Comparison of ENCODE assay signal across 11 mouse cellular contexts in the genomic region with DNA sequence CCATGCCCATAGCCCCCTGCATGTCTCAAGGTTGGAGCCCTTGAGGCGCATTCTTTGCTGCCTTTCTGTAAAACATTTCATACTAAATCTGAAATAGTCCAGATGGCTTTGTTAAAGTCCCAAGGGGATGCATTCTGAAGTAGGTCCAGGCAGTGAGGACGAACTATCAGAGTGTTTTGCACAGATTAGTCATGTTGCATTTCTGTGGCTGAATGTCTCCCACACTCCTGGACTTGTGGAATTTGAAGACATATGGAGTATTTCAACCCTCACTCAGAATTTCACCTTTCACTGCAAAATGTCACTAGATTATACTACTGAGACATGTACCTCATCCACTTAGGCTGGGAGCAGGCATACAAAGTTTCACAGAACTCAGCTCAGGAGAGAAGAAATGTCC.
DNase-seq lines count a peak whose midpoint lies in the region; ATAC-seq lines count a peak whose summit lies in the region.
"Had no signal": no experiment of that assay in that cellular context is flagged by ENCODE, and none has a peak within 500 bp of the region (broad histone marks: within the 10 kb centered on the region; RNA-seq: fewer than 3 reads in every experiment).

No protein-coding gene starts in this region.

- WGBS in lung, embryonic 16.5 days = 47% methylated on average over 2 of the region's 2 CpGs
- WGBS in heart, embryonic 16.5 days = 33% methylated on average over 2 of the region's 2 CpGs
- WGBS in stomach, embryonic 15.5 days = 36% methylated on average over 2 of the region's 2 CpGs

- ATAC-seq in lung, embryonic 16.5 days (ENCODE audit: low read depth) = peak; percentile 74
- peak; percentile 72; the same call in 1 of the 2 replicates for ATAC-seq in heart, embryonic 16.5 days (replicated peaks; ENCODE audit: extremely low read depth, insufficient read depth, low FRiP score)
- ATAC-seq in stomach, embryonic 15.5 days (ENCODE audit: insufficient read depth, low FRiP score, low read depth) = no peak
- ATAC-seq: midbrain, embryonic 13.5 days had no signal

- no peak overlapping the region for H3K4me3 ChIP-seq in lung, embryonic 16.5 days (ENCODE audit: low read length)
- no peak overlapping the region for H3K4me3 ChIP-seq in heart, embryonic 16.5 days (ENCODE audit: low read length)
- no peak overlapping the region for H3K4me3 ChIP-seq in stomach, embryonic 15.5 days (replicated peaks)
- H3K4me3 ChIP-seq: layer of hippocampus, adult 2 months; liver, embryonic 13.5 days; midbrain, embryonic 13.5 days had no signal

- H3K9me3 ChIP-seq in lung, embryonic 16.5 days (ENCODE audit: control insufficient read depth, low read length) = no peaks in the 10 kb centered on the region
- H3K9me3 ChIP-seq in heart, embryonic 16.5 days (replicated peaks; ENCODE audit: control insufficient read depth, low read length) = no peaks in the 10 kb centered on the region
- H3K9me3 ChIP-seq in stomach, embryonic 15.5 days = no peaks in the 10 kb centered on the region
- H3K9me3 ChIP-seq: liver, embryonic 13.5 days; midbrain, embryonic 13.5 days had no signal

- no peaks in the 10 kb centered on the region for H3K27me3 ChIP-seq in lung, embryonic 16.5 days (ENCODE audit: control insufficient read depth, insufficient read depth, low read depth, low read length)
- H3K27me3 ChIP-seq in heart, embryonic 16.5 days (ENCODE audit: control insufficient read depth, insufficient read depth, low read length) = no peaks in the 10 kb centered on the region
- no peaks in the 10 kb centered on the region for H3K27me3 ChIP-seq in stomach, embryonic 15.5 days (replicated peaks)
- H3K27me3 ChIP-seq: liver, embryonic 13.5 days; midbrain, embryonic 13.5 days had no signal

- DNase-seq in cerebellum, adult 9-10 months = peak; percentile 22
- DNase-seq in cerebellum, adult 18-20 months = no peak
- DNase-seq in lung, adult 18-20 months = no peak
- no peak for DNase-seq in layer of hippocampus, adult 8-10 months (ENCODE audit: low spot score in 2 of 2)
- no peak for DNase-seq in adrenal gland, postnatal 25 days
- DNase-seq: liver, embryonic 13.5 days had no signal

- H3K4me1 ChIP-seq in lung, embryonic 16.5 days (replicated peaks; ENCODE audit: control insufficient read depth, insufficient read depth, low read length) = peaks cover 6% of the 10 kb centered on the region; the same call in 1 of the 2 replicates
- H3K4me1 ChIP-seq in heart, embryonic 16.5 days (ENCODE audit: control insufficient read depth, insufficient read depth, low read length) = peaks cover 5% of the 10 kb centered on the region
- no peaks in the 10 kb centered on the region for H3K4me1 ChIP-seq in stomach, embryonic 15.5 days
- H3K4me1 ChIP-seq: liver, embryonic 13.5 days; midbrain, embryonic 13.5 days had no signal

- no peak overlapping the region for H3K9ac ChIP-seq in lung, embryonic 16.5 days (ENCODE audit: low read length)
- no peak overlapping the region for H3K9ac ChIP-seq in heart, embryonic 16.5 days (ENCODE audit: low read length)
- no peak overlapping the region for H3K9ac ChIP-seq in stomach, embryonic 15.5 days
- H3K9ac ChIP-seq: liver, embryonic 13.5 days; midbrain, embryonic 13.5 days had no signal

- H3K27ac ChIP-seq in lung, embryonic 16.5 days (ENCODE audit: low read length) = no peak overlapping the region
- peak overlapping the region; percentile 54 for H3K27ac ChIP-seq in heart, embryonic 16.5 days (ENCODE audit: low read length)
- H3K27ac ChIP-seq in stomach, embryonic 15.5 days = peak overlapping the region; percentile 46
- H3K27ac ChIP-seq: layer of hippocampus, adult 2 months; liver, embryonic 13.5 days; midbrain, embryonic 13.5 days had no signal

- no peak overlapping the region for H3K4me2 ChIP-seq in lung, embryonic 16.5 days (ENCODE audit: low read depth, low read length)
- H3K4me2 ChIP-seq in heart, embryonic 16.5 days (ENCODE audit: low read depth, low read length) = no peak overlapping the region
- H3K4me2 ChIP-seq in stomach, embryonic 15.5 days = no peak overlapping the region
- H3K4me2 ChIP-seq: liver, embryonic 13.5 days; midbrain, embryonic 13.5 days had no signal

- no peaks in the 10 kb centered on the region for H3K36me3 ChIP-seq in lung, embryonic 16.5 days (ENCODE audit: control insufficient read depth, insufficient read depth, low read length)
- H3K36me3 ChIP-seq in heart, embryonic 16.5 days (ENCODE audit: control insufficient read depth, insufficient read depth) = no peaks in the 10 kb centered on the region
- no peaks in the 10 kb centered on the region for H3K36me3 ChIP-seq in stomach, embryonic 15.5 days
- H3K36me3 ChIP-seq: liver, embryonic 13.5 days; midbrain, embryonic 13.5 days had no signal
